Mouse (Mus musculus) kidney, postnatal 0 days (tissue): ENCODE results near the gene Smim24. TPM values are rescaled to one million over a fixed set of nuclear protein-coding genes. Genes with fewer than 3 reads are reported as not detected.

Experiments used
- ATAC-seq: fragments of 200-750 bp; cut with Nextera tagmentation; replicated peaks from 2 replicates; pipeline ENCODE4 v1.8.0; 2017; ENCODE audit warnings: low read depth, moderate number of reproducible peaks, moderate TSS enrichment, moderate library complexity; ENCODE audit not compliant: low FRiP score
- DNase-seq: peaks from one replicate; pipeline ENCODE4 v3.0.0-alpha.2; 2016; ENCODE audit warnings: low spot score
- H3K27ac ChIP-seq: fragments of 300-500 bp; sonication (generic); 2 replicates; pipeline ENCODE4 v1.5.1; 2014; ENCODE audit warnings: mild to moderate bottlenecking
- H3K27me3 ChIP-seq: fragments of 300-500 bp; sonication (generic); 2 replicates; pipeline ENCODE4 v1.6.1; 2014; ENCODE audit warnings: low read length, mixed read lengths; ENCODE audit not compliant: insufficient read depth
- H3K36me3 ChIP-seq: fragments of 300-500 bp; sonication (generic); 2 replicates; pipeline ENCODE4 v1.6.1; 2014; ENCODE audit warnings: low read length, mixed read lengths; ENCODE audit not compliant: insufficient read depth
- H3K4me1 ChIP-seq: fragments of 300-500 bp; sonication (generic); replicated peaks from 2 replicates; pipeline ENCODE4 v1.6.1; 2014; ENCODE audit warnings: antibody characterized with exemption, low read length, mixed read lengths; ENCODE audit not compliant: insufficient read depth
- H3K4me2 ChIP-seq: fragments of 300-500 bp; sonication (generic); 2 replicates; pipeline ENCODE4 v1.6.1; 2014; ENCODE audit warnings: mild to moderate bottlenecking, low read length, moderate library complexity, mixed read lengths
- H3K4me3 ChIP-seq: fragments of 300-500 bp; sonication (generic); replicated peaks from 2 replicates; pipeline ENCODE4 v1.5.1; 2014; ENCODE audit warnings: low read depth, low read length
- H3K9ac ChIP-seq: fragments of 300-500 bp; sonication (generic); 2 replicates; pipeline ENCODE4 v1.6.1; 2014; ENCODE audit warnings: low read depth, low read length
- H3K9me3 ChIP-seq: fragments of 300-500 bp; sonication (generic); replicated peaks from 2 replicates; pipeline ENCODE4 v1.6.1; 2016; ENCODE audit warnings: low read length, inconsistent platforms, mixed read lengths
- CTCF ChIP-seq: IDR thresholded peaks from 2 replicates; pipeline ENCODE4 v1.5.1; 2016; ENCODE audit warnings: antibody characterized with exemption, low read depth, mild to moderate bottlenecking, moderate library complexity
- WGBS: fragments of 180-500 bp; shearing (Covaris S2); extraction: QIAGEN DNeasy Blood & Tissue Kit; methylation state at CpG from one replicate; pipeline ENCODE4 v1.1.7; 2014; 5-methylcytosine and 5-hydroxymethylcytosine counted together
- polyA plus RNA-seq: library from polyadenylated mRNA; unstranded; fragments of >200 nt; fragmentation: Nextera tagmentation; extraction: Ambion mirVana; gene quantifications from 2 replicates; pipeline ENCODE4 v1.2.1, GENCODE M21; 2015

Gene Smim24
- polyA plus RNA-seq, 1 experiment from 2014 or later, result 62.4 TPM

- DNase-seq, result peak; percentile 91
- peaks cover 16% of the 10 kb centered on the region; the same call in 1 of the 2 replicates for H3K4me1 ChIP-seq
- TF ChIP-seq CTCF, result no peak
- H3K27me3 ChIP-seq, result no peaks in the 10 kb centered on the region
- peak within 1 kb of the TSS; percentile 64 for H3K4me3 ChIP-seq
- ATAC-seq, result peak; percentile 71
- H3K4me2 ChIP-seq, result peak within 1 kb of the TSS; percentile 99
- H3K9me3 ChIP-seq, result no peaks in the 10 kb centered on the region
- no peaks in the 10 kb centered on the region for H3K36me3 ChIP-seq
- no peak within 1 kb of the TSS for H3K27ac ChIP-seq
- H3K9ac ChIP-seq, result peak within 1 kb of the TSS; percentile 78
- WGBS, result 2% methylated on average over 79 of the region's 79 CpGs
Measured at GRCm38 (mm10) chr10:81356991-81357844, 35.6 kb upstream of the Smim24 start, which contains the start of gene Mfsd12. Gene Mfsd12, plus strand, starts transcription at chr10:81357491.

GRCm38 (mm10) chr10:81358209-81358608 is 34.6 kb upstream of the Smim24 start:
- H3K27ac ChIP-seq, result no peak overlapping the region; the same call in 1 of the 2 replicates
- peak overlapping the region; percentile 99 for H3K4me2 ChIP-seq
- peak overlapping the region; percentile 78 for H3K9ac ChIP-seq
- H3K27me3 ChIP-seq, result no peaks in the 10 kb centered on the region
- TF ChIP-seq CTCF, result no peak
- ATAC-seq, result no peak
- 39% methylated on average over 4 of the region's 4 CpGs for WGBS
- no peaks in the 10 kb centered on the region for H3K36me3 ChIP-seq
- no peak for DNase-seq
- H3K9me3 ChIP-seq, result no peaks in the 10 kb centered on the region
- peak overlapping the region; percentile 64 for H3K4me3 ChIP-seq
- peaks cover 16% of the 10 kb centered on the region; the same call in 1 of the 2 replicates for H3K4me1 ChIP-seq

- no peaks in the 10 kb centered on the region for H3K36me3 ChIP-seq
- H3K27ac ChIP-seq, result peak overlapping the region; percentile 8
- H3K9me3 ChIP-seq, result no peaks in the 10 kb centered on the region
- ATAC-seq (no peak), DNase-seq (no peak)
- peaks cover 21% of the 10 kb centered on the region; the same call in 1 of the 2 replicates for H3K4me1 ChIP-seq
- H3K4me2 ChIP-seq, result peak overlapping the region; percentile 99; the same call in 1 of the 2 replicates
- H3K4me3 ChIP-seq, result no peak overlapping the region; the same call in 1 of the 2 replicates
- H3K9ac ChIP-seq, result 0 out of 2 replicates have a peak overlapping the region, but pooled peaks have one; percentile 78
- no peaks in the 10 kb centered on the region for H3K27me3 ChIP-seq
- 53% methylated on average over 1 of the region's 1 CpGs for WGBS
- TF ChIP-seq CTCF, result no peak
Measured at GRCm38 (mm10) chr10:81358841-81359240, 34.0 kb upstream of the Smim24 start.

- Histone ChIP-seq H3K27ac (no peak overlapping the region), H3K27me3 (no peaks in the 10 kb centered on the region), H3K4me1 (peaks cover 34% of the 10 kb centered on the region), H3K4me2 (no peak overlapping the region), H3K36me3 (no peaks in the 10 kb centered on the region), H3K9ac (no peak overlapping the region), H3K4me3 (no peak overlapping the region), H3K9me3 (no peaks in the 10 kb centered on the region)
- TF ChIP-seq CTCF, result no peak
- ATAC-seq, result no peak
- no peak for DNase-seq
- WGBS, result 63% methylated on average over 8 of the region's 8 CpGs
Measured at GRCm38 (mm10) chr10:81360721-81361120, 32.1 kb upstream of the Smim24 start.

- 72% methylated on average over 12 of the region's 12 CpGs for WGBS
- DNase-seq (no peak), ATAC-seq (no peak)
- peaks cover 30% of the 10 kb centered on the region for H3K4me1 ChIP-seq
- H3K9me3 ChIP-seq, result no peaks in the 10 kb centered on the region
- H3K9ac ChIP-seq, result no peak overlapping the region
- no peak overlapping the region for H3K4me2 ChIP-seq
- no peak overlapping the region for H3K4me3 ChIP-seq
- no peak for TF ChIP-seq CTCF
- H3K27ac ChIP-seq, result no peak overlapping the region
- H3K36me3 ChIP-seq, result peaks cover 9% of the 10 kb centered on the region
- no peaks in the 10 kb centered on the region for H3K27me3 ChIP-seq
Measured at GRCm38 (mm10) chr10:81362336-81362949, 30.4 kb upstream of the Smim24 start.
